Mouse (Mus musculus) gastrocnemius, adult 2 months (tissue): ENCODE measurements around the gene Actr10. TPM values are rescaled to one million over a fixed set of nuclear protein-coding genes. Genes with fewer than 3 reads are reported as not detected.

Experiments
- DNase-seq: peaks from one replicate; pipeline ENCODE4 v3.0.0; 2022
- H3K27ac ChIP-seq: fragments of 200-600 bp; 2 replicates; pipeline ENCODE4 v1.8.1; 2022; ENCODE audit warnings: mild to moderate bottlenecking
- H3K4me3 ChIP-seq: fragments of 200-600 bp; 2 replicates; pipeline ENCODE4 v1.8.1; 2022; ENCODE audit warnings: mild to moderate bottlenecking, moderate library complexity
- CTCF ChIP-seq: fragments of 200-600 bp; IDR thresholded peaks from 2 replicates; pipeline ENCODE4 v1.8.1; 2022; ENCODE audit warnings: antibody characterized with exemption, mild to moderate bottlenecking, moderate library complexity
- intact Hi-C: fragments of 180-260 bp; cut with DNase I; formaldehyde crosslinking; loops from one replicate; pipeline ENCODE4 v1.15.1; 2025
- total RNA-seq, 2 experiments: library from RNA; stranded (reverse); gene quantifications; 2 replicates each; pipeline ENCODE4 v1.2.3; 2021

Actr10 gene
- total RNA-seq, 2 experiments from 2014 or later, result 84.5 to 94.2 TPM

GRCm38 (mm10) chr12:70911676-70912379, 25.8 kb upstream of the Actr10 start:
- no peak for TF ChIP-seq CTCF

GRCm38 (mm10) chr12:70913429-70913828, 24.2 kb upstream of the Actr10 start:
- intact Hi-C loops, result loop anchor here (5.0 to 10.0 kb wide), 4 partner anchors 86 to 679 kb away; partner anchors contain the start of genes Frmd6 and Pygl

More at GRCm38 (mm10) chr12:70911676-70912379, 25.8 kb upstream of the Actr10 start:
- intact Hi-C loops, result loop anchor here (1.0 to 10.0 kb wide), 5 partner anchors 85 to 677 kb away; partner anchors contain the start of genes Frmd6 and Pygl
- no peak overlapping the region for H3K4me3 ChIP-seq
- no peak for DNase-seq
- H3K27ac ChIP-seq, result no peak overlapping the region

GRCm38 (mm10) chr12:70914387-70914786, 23.3 kb upstream of the Actr10 start:
- intact Hi-C loops, result loop anchor here (5.0 to 10.0 kb wide), 4 partner anchors 87 to 680 kb away; partner anchors contain the start of genes Frmd6 and Pygl
- TF ChIP-seq CTCF, result peak; percentile 71
- DNase-seq, result no peak
- Histone ChIP-seq H3K4me3 (no peak overlapping the region), H3K27ac (no peak overlapping the region)

More at GRCm38 (mm10) chr12:70913429-70913828, 24.2 kb upstream of the Actr10 start:
- peak; percentile 91 for TF ChIP-seq CTCF
- Histone ChIP-seq H3K27ac (no peak overlapping the region), H3K4me3 (no peak overlapping the region)
- peak; percentile 89 for DNase-seq

GRCm38 (mm10) chr12:70929781-70930180, 7.9 kb upstream of the Actr10 start:
- no peak for TF ChIP-seq CTCF
- Histone ChIP-seq H3K27ac (no peak overlapping the region), H3K4me3 (no peak overlapping the region)
- intact Hi-C loops, result loop anchor here (5.0 kb wide), 1 partner anchor 437 kb away; no protein-coding TSS in a partner anchor
- DNase-seq, result no peak

- DNase-seq, result peak; percentile 25
- Histone ChIP-seq H3K4me3 (peak overlapping the region; percentile 85), H3K27ac (peak overlapping the region; percentile 96)
- TF ChIP-seq CTCF, result no peak
- intact Hi-C loops, result loop anchor here (1.0 kb wide), 1 partner anchor 199 kb away; the partner anchor contains the start of genes 2700049A03Rik and Timm9
Measured at GRCm38 (mm10) chr12:70937150-70937549, 507 bp upstream of the Actr10 start.

GRCm38 (mm10) chr12:70940806-70941205, 3.1 kb downstream of the Actr10 start:
- H3K27ac ChIP-seq, result no peak overlapping the region
- DNase-seq, result no peak
- no peak for TF ChIP-seq CTCF
- no peak overlapping the region for H3K4me3 ChIP-seq
- intact Hi-C loops, result no loop called here

GRCm38 (mm10) chr12:70944181-70944580, 6.5 kb downstream of the Actr10 start:
- H3K27ac ChIP-seq, result no peak overlapping the region
- intact Hi-C loops, result no loop called here
- no peak for TF ChIP-seq CTCF
- H3K4me3 ChIP-seq, result no peak overlapping the region
- no peak for DNase-seq

- no peak overlapping the region for H3K27ac ChIP-seq
- intact Hi-C loops, result no loop called here
- no peak for TF ChIP-seq CTCF
- no peak overlapping the region for H3K4me3 ChIP-seq
- DNase-seq, result no peak
Measured at GRCm38 (mm10) chr12:70946585-70947256, 9.1 kb downstream of the Actr10 start.

GRCm38 (mm10) chr12:70958640-70959039, 21.0 kb downstream of the Actr10 start:
- H3K4me3 ChIP-seq, result no peak overlapping the region
- H3K27ac ChIP-seq, result no peak overlapping the region
- intact Hi-C loops, result no loop called here
- no peak for TF ChIP-seq CTCF
- DNase-seq, result no peak

- intact Hi-C loops, result loop anchor here (2.0 kb wide), 1 partner anchor 29 kb away; no protein-coding TSS in a partner anchor
- no peak for DNase-seq
- no peak for TF ChIP-seq CTCF
- H3K27ac ChIP-seq, result peak overlapping the region; percentile 99
- peak overlapping the region; percentile 96 for H3K4me3 ChIP-seq
Measured at GRCm38 (mm10) chr12:70967581-70967980, 29.9 kb downstream of the Actr10 start.

GRCm38 (mm10) chr12:70968141-70968790, 30.6 kb downstream of the Actr10 start:
- Histone ChIP-seq H3K27ac (peak overlapping the region; percentile 99), H3K4me3 (peak overlapping the region; percentile 96)
- peak; percentile 87 for DNase-seq
- intact Hi-C loops, result loop anchor here (2.0 kb wide), 2 partner anchors 83 to 169 kb away; partner anchors contain the start of genes 2700049A03Rik and Timm9
- peak; percentile 76 for TF ChIP-seq CTCF

- peak; percentile 79 for DNase-seq
- Histone ChIP-seq H3K4me3 (peak overlapping the region; percentile 96), H3K27ac (peak overlapping the region; percentile 99)
- intact Hi-C loops, result loop anchor here (2.0 kb wide), 2 partner anchors 82 to 168 kb away; partner anchors contain the start of genes 2700049A03Rik and Timm9
- no peak for TF ChIP-seq CTCF
Measured at GRCm38 (mm10) chr12:70968791-70969307, 31.2 kb downstream of the Actr10 start.
